Mouse (Mus musculus) MEL (cell line): ENCODE results near the gene Prtn3. TPM values are rescaled to one million over a fixed set of nuclear protein-coding genes. Genes with fewer than 3 reads are reported as not detected.

Experiments
- DNase-seq: peaks from one replicate; pipeline ENCODE4 v3.0.0; 2011; ENCODE audit warnings: low read depth, low spot score
- H3K27ac ChIP-seq: 2 replicates; pipeline ENCODE4 v1.5.1; 2012; ENCODE audit warnings: low read depth, mild to moderate bottlenecking, control low read depth, low read length, moderate library complexity; ENCODE audit not compliant: control insufficient read depth
- H3K27me3 ChIP-seq, 2 experiments: fragments of 150-350 bp in 1 of 2; sonication (generic) in 1 of 2; 2 replicates each; pipeline ENCODE4 v1.6.1; 2012; ENCODE audit warnings: low read length in 2 of 2, mild to moderate bottlenecking in 2 of 2, improper control_type of control experiment in 1 of 2, moderate library complexity in 1 of 2; ENCODE audit not compliant: insufficient read depth in 2 of 2, control insufficient read depth in 1 of 2
- H3K36me3 ChIP-seq, 2 experiments: 2 replicates each; pipeline ENCODE4 v1.6.1; 2012 to 2014; ENCODE audit warnings: low read length in 2 of 2, improper control_type of control experiment in 1 of 2, inconsistent platforms in 1 of 2, mild to moderate bottlenecking in 1 of 2; ENCODE audit not compliant: insufficient read depth in 2 of 2, control insufficient read depth in 1 of 2
- H3K4me1 ChIP-seq, 2 experiments: fragments of 150-350 bp in 1 of 2; sonication (generic) in 1 of 2; 2 replicates each; pipeline ENCODE4 v1.6.1; 2012; ENCODE audit warnings: low read length in 2 of 2, improper control_type of control experiment in 1 of 2, mild to moderate bottlenecking in 1 of 2; ENCODE audit not compliant: insufficient read depth in 2 of 2, control insufficient read depth in 1 of 2
- H3K4me3 ChIP-seq, 2 experiments: fragments of 150-350 bp in 1 of 2; sonication (generic) in 1 of 2; 2 replicates each; pipeline ENCODE4 v1.5.1; 2012; ENCODE audit warnings: low read depth in 2 of 2, low read length in 2 of 2, mild to moderate bottlenecking in 2 of 2, moderate library complexity in 2 of 2, control low read depth in 1 of 2, improper control_type of control experiment in 1 of 2; ENCODE audit not compliant: control insufficient read depth in 1 of 2, insufficient read depth in 1 of 2
- H3K79me2 ChIP-seq: 2 replicates; pipeline ENCODE4 v1.6.1; 2012; ENCODE audit warnings: mild to moderate bottlenecking, low read length, moderate library complexity; ENCODE audit not compliant: control insufficient read depth, poor library complexity, insufficient read depth
- H3K9ac ChIP-seq: 2 replicates; pipeline ENCODE4 v1.6.1; 2012; ENCODE audit warnings: low read depth, mild to moderate bottlenecking, control low read depth, low read length, moderate library complexity; ENCODE audit not compliant: control insufficient read depth, poor library complexity, severe bottlenecking
- H3K9me3 ChIP-seq: fragments of 150-350 bp; sonication (generic); replicated peaks from 2 replicates; pipeline ENCODE4 v1.6.1; 2012; ENCODE audit warnings: mild to moderate bottlenecking, low read length, improper control_type of control experiment, moderate library complexity; ENCODE audit not compliant: insufficient read depth
- E2F4 ChIP-seq: IDR thresholded peaks from 2 replicates; pipeline ENCODE4 v1.6.1; 2011; ENCODE audit warnings: low read depth, low read length, improper control_type of control experiment, borderline replicate concordance
- ELF1 ChIP-seq: IDR thresholded peaks from 2 replicates; pipeline ENCODE4 v1.6.1; 2014; ENCODE audit warnings: low read depth, mild to moderate bottlenecking, inconsistent platforms, low read length, improper control_type of control experiment, moderate library complexity
- MEF2A ChIP-seq: IDR thresholded peaks from 2 replicates; pipeline ENCODE4 v1.6.1; 2014; ENCODE audit warnings: low read depth, mild to moderate bottlenecking, inconsistent platforms, low read length, improper control_type of control experiment; ENCODE audit not compliant: poor library complexity, insufficient replicate concordance, severe bottlenecking; ENCODE audit errors: extremely low read depth
- MXI1 ChIP-seq: IDR thresholded peaks from 2 replicates; pipeline ENCODE4 v1.6.1; 2011; ENCODE audit warnings: mild to moderate bottlenecking, low read depth, low read length, improper control_type of control experiment
- MYB ChIP-seq: IDR thresholded peaks from 2 replicates; pipeline ENCODE4 v1.6.1; 2011; ENCODE audit warnings: mild to moderate bottlenecking, low read depth, low read length, improper control_type of control experiment
- TBP ChIP-seq: IDR thresholded peaks from 2 replicates; pipeline ENCODE4 v1.8.0; 2011; ENCODE audit warnings: low read depth, low read length, improper control_type of control experiment
- USF1 ChIP-seq: IDR thresholded peaks from 2 replicates; pipeline ENCODE4 v1.6.1; 2014; ENCODE audit warnings: low read depth, mild to moderate bottlenecking, inconsistent platforms, low read length, improper control_type of control experiment, moderate library complexity
- ZC3H11A ChIP-seq: IDR thresholded peaks from 2 replicates; pipeline ENCODE4 v1.6.1; 2012; ENCODE audit warnings: low read depth, mild to moderate bottlenecking, inconsistent platforms, low read length, improper control_type of control experiment
- ZMIZ1 ChIP-seq: IDR thresholded peaks from 2 replicates; pipeline ENCODE4 v1.6.1; 2012; ENCODE audit warnings: low read depth, mild to moderate bottlenecking, inconsistent platforms, low read length, improper control_type of control experiment, moderate library complexity
- polyA plus RNA-seq, 2 experiments: library from polyadenylated mRNA; stranded (reverse) in 1 of 2; unstranded in 1 of 2; fragments of >175 nt in 1 of 2; fragments of >200 nt in 1 of 2; gene quantifications; 2 replicates each; pipeline versions ENCODE4 v1.2.1 to v1.2.4; 2012; ENCODE audit warnings: low replicate concordance in 2 of 2, low read depth in 1 of 2; ENCODE audit not compliant: insufficient read length in 2 of 2, insufficient read depth in 1 of 2, missing spikeins in 1 of 2
- total RNA-seq: library from RNA; depleted of rRNA; stranded (reverse); fragments of 300-350 nt; gene quantifications from 2 replicates; pipeline ENCODE4 v1.2.3, GENCODE M21; 2012; rRNA removed

Prtn3 gene
- total and polyA plus RNA-seq, 3 experiments = 11.2 to 31.5 TPM; not detected in 1

DNA sequence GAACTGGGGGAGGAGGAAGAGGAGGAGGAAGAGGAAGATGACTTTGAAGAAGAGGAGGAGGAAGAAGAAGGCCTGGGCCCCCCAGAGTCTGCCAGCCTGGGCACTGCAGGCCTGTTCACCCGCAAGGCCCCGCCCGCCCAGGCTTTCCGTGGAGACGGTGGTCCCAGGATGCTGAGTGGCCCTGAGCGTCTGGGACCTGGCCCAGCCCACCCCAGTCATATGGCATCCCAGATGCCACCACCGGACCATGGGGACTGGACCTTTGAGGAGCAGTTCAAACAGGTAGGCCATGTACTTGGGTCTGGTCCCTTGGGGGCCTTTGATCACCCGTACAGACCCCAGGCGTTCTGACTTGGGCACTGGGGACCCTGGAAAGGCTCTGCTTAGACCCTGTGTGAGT is 57.5 kb downstream of the Prtn3 start:
- Histone ChIP-seq H3K27ac (no peak overlapping the region), H3K27me3 (no peaks in the 10 kb centered on the region), H3K36me3 (no peaks in the 10 kb centered on the region), H3K9ac (no peak overlapping the region), H3K4me3 (no peak overlapping the region), H3K9me3 (no peaks in the 10 kb centered on the region), H3K79me2 (peaks cover 9% of the 10 kb centered on the region), H3K4me1 (no peaks in the 10 kb centered on the region)
- no peak for TF ChIP-seq USF1
- TF ChIP-seq MXI1 = no peak
- no peak for DNase-seq

DNA sequence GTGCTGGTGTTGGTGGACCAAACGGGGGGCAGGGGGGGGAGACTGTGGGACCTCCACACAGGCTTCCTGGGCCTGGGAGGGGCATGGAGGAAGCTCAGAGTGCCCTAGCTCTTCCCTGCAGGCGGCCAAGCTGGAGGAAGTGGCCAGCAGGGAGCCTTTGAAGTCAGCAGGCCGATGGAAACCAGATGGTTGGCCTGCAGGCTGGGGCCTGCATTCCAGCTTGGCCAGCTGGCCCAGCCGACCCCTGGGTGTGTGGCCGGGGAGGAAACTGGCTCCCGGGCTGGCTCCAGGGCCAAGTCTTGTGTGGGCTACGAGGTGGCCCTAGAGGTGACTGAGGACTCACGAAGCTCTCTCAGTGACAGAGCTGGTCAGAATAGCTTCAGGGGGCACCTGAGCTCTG is 58.5 kb downstream of the Prtn3 start:
- Histone ChIP-seq H3K27ac (no peak overlapping the region), H3K9ac (no peak overlapping the region), H3K4me3 (no peak overlapping the region), H3K4me1 (no peaks in the 10 kb centered on the region), H3K27me3 (no peaks in the 10 kb centered on the region), H3K9me3 (no peaks in the 10 kb centered on the region), H3K79me2 (peaks cover 3% of the 10 kb centered on the region; the same call in 1 of the 2 replicates), H3K36me3 (no peaks in the 10 kb centered on the region)
- TF ChIP-seq ZC3H11A (no peak), ZMIZ1 (no peak), MEF2A (no peak), ELF1 (no peak), MYB (no peak), TBP (no peak), E2F4 (no peak)
- DNase-seq = no peak

Other genes starting within 250 kb of the Prtn3 start
Only the 30 nearest of the 34 such genes appear.
- gene Madcam1, start 209.9 kb upstream of the Prtn3 start, total RNA-seq = not detected in 2 replicates
- gene Madcam1, start 209.9 kb upstream of the Prtn3 start, polyA plus RNA-seq = not detected
- 17.7 and 23.5 TPM in 2 replicates for gene Tpgs1, start 205.1 kb upstream of the Prtn3 start, total RNA-seq
- gene Tpgs1, start 205.1 kb upstream of the Prtn3 start, polyA plus RNA-seq = 10 to 100 TPM in 1 of 2 experiments, not detected in 1; 48.0 TPM
- gene Cdc34, start 192.3 kb upstream of the Prtn3 start, total RNA-seq = 288 and 318 TPM in 2 replicates
- 100 to 1,000 TPM; 417 to 422 TPM for gene Cdc34, start 192.3 kb upstream of the Prtn3 start, polyA plus RNA-seq
- gene Gzmm, start 185.5 kb upstream of the Prtn3 start, total RNA-seq = 1.5 and 2.5 TPM in 2 replicates
- gene Gzmm, start 185.5 kb upstream of the Prtn3 start, polyA plus RNA-seq = 1 to 10 TPM in 1 of 2 experiments, not detected in 1; 2.3 TPM
- gene Bsg, start 170.0 kb upstream of the Prtn3 start, total RNA-seq = 346 and 406 TPM in 2 replicates
- 100 to 1,000 TPM; 318 to 700 TPM for gene Bsg, start 170.0 kb upstream of the Prtn3 start, polyA plus RNA-seq
- gene Hcn2, start 157.8 kb upstream of the Prtn3 start, total RNA-seq = 0.42 and 0.59 TPM in 2 replicates
- gene Hcn2, start 157.8 kb upstream of the Prtn3 start, polyA plus RNA-seq = 1 to 10 TPM in 1 of 2 experiments, not detected in 1; 1.6 TPM
- gene Polrmt, start 127.9 kb upstream of the Prtn3 start, total RNA-seq = 35.7 and 36.7 TPM in 2 replicates
- gene Polrmt, start 127.9 kb upstream of the Prtn3 start, polyA plus RNA-seq = 10 to 100 TPM in 1 of 2 experiments, not detected in 1; 66.9 TPM
- gene Fgf22, start 119.4 kb upstream of the Prtn3 start, total RNA-seq = 0.15 and 0.33 TPM in 2 replicates
- gene Fgf22, start 119.4 kb upstream of the Prtn3 start, polyA plus RNA-seq = under 1 TPM in 1 of 2 experiments, not detected in 1; 0.33 TPM
- 78.8 and 84.8 TPM in 2 replicates for gene Rnf126, start 107.5 kb upstream of the Prtn3 start, total RNA-seq
- 100 to 1,000 TPM; 174 to 184 TPM for gene Rnf126, start 107.5 kb upstream of the Prtn3 start, polyA plus RNA-seq
- 2.2 and 4.3 TPM in 2 replicates for gene Fstl3, start 97.2 kb upstream of the Prtn3 start, total RNA-seq
- 1 to 10 TPM in 1 of 2 experiments, not detected in 1; 7.1 TPM for gene Fstl3, start 97.2 kb upstream of the Prtn3 start, polyA plus RNA-seq
- 0.39 and 0.50 TPM in 2 replicates for gene Prss57, start 83.5 kb upstream of the Prtn3 start, total RNA-seq
- under 1 TPM in 1 of 2 experiments, not detected in 1; 0.70 TPM for gene Prss57, start 83.5 kb upstream of the Prtn3 start, polyA plus RNA-seq
- gene Palm, start 80.9 kb upstream of the Prtn3 start, total RNA-seq = 4.8 TPM in 2 replicates
- gene Palm, start 80.9 kb upstream of the Prtn3 start, polyA plus RNA-seq = 10 to 100 TPM in 1 of 2 experiments, not detected in 1; 15.5 TPM
- gene Misp, start 53.5 kb upstream of the Prtn3 start, total RNA-seq = not detected in 2 replicates
- not detected for gene Misp, start 53.5 kb upstream of the Prtn3 start, polyA plus RNA-seq
- 301 and 316 TPM in 2 replicates for gene Ptbp1, start 20.0 kb upstream of the Prtn3 start, total RNA-seq
- 100 to 1,000 TPM; 329 to 837 TPM for gene Ptbp1, start 20.0 kb upstream of the Prtn3 start, polyA plus RNA-seq
- gene Plppr3, start 158 bp downstream of the Prtn3 start, total RNA-seq = 0.56 and 0.85 TPM in 2 replicates
- gene Plppr3, start 158 bp downstream of the Prtn3 start, polyA plus RNA-seq = 1 to 10 TPM in 1 of 2 experiments, not detected in 1; 6.2 TPM
- not detected in 2 replicates for gene Elane, start 11.8 kb downstream of the Prtn3 start, total RNA-seq
- gene Elane, start 11.8 kb downstream of the Prtn3 start, polyA plus RNA-seq = under 1 TPM in 1 of 2 experiments, not detected in 1; 0.07 TPM
- gene Cfd, start 16.4 kb downstream of the Prtn3 start, total RNA-seq = not detected in 2 replicates
- gene Cfd, start 16.4 kb downstream of the Prtn3 start, polyA plus RNA-seq = under 1 TPM in 1 of 2 experiments, not detected in 1; 0.21 TPM
- gene Med16, start 34.4 kb downstream of the Prtn3 start, total RNA-seq = 16.6 and 17.3 TPM in 2 replicates
- 10 to 100 TPM in 1 of 2 experiments, not detected in 1; 41.2 TPM for gene Med16, start 34.4 kb downstream of the Prtn3 start, polyA plus RNA-seq
- gene Gm26602, start 36.4 kb downstream of the Prtn3 start, total RNA-seq = 5.2 and 10.2 TPM in 2 replicates
- 1 to 10 TPM in 1 of 2 experiments, not detected in 1; 4.5 TPM for gene Gm26602, start 36.4 kb downstream of the Prtn3 start, polyA plus RNA-seq
- gene Kiss1r, start 42.5 kb downstream of the Prtn3 start, total RNA-seq = 9.1 and 10.8 TPM in 2 replicates
- 10 to 100 TPM in 1 of 2 experiments, not detected in 1; 23.5 TPM for gene Kiss1r, start 42.5 kb downstream of the Prtn3 start, polyA plus RNA-seq
- 22.7 and 29.1 TPM in 2 replicates for gene R3hdm4, start 46.7 kb downstream of the Prtn3 start, total RNA-seq
- 100 to 1,000 TPM in 1 of 2 experiments, not detected in 1; 105 TPM for gene R3hdm4, start 46.7 kb downstream of the Prtn3 start, polyA plus RNA-seq
- 11.8 and 12.5 TPM in 2 replicates for gene Arid3a, start 52.6 kb downstream of the Prtn3 start, total RNA-seq
- gene Arid3a, start 52.6 kb downstream of the Prtn3 start, polyA plus RNA-seq = 10 to 100 TPM in 1 of 2 experiments, not detected in 1; 17.2 TPM
- 94.5 and 107 TPM in 2 replicates for gene Wdr18, start 85.7 kb downstream of the Prtn3 start, total RNA-seq
- 10 to 100 TPM in 1 of 2 experiments, not detected in 1; 89.5 TPM for gene Wdr18, start 85.7 kb downstream of the Prtn3 start, polyA plus RNA-seq
- 0.16 and 0.42 TPM in 2 replicates for gene Grin3b, start 96.2 kb downstream of the Prtn3 start, total RNA-seq
- gene Grin3b, start 96.2 kb downstream of the Prtn3 start, polyA plus RNA-seq = 1 to 10 TPM in 1 of 2 experiments, not detected in 1; 1.1 TPM
- 58.2 and 62.0 TPM in 2 replicates for gene Tmem259, start 109.9 kb downstream of the Prtn3 start, total RNA-seq
- 100 to 1,000 TPM in 1 of 2 experiments, not detected in 1; 150 TPM for gene Tmem259, start 109.9 kb downstream of the Prtn3 start, polyA plus RNA-seq
- 8.7 and 9.1 TPM in 2 replicates for gene Cnn2, start 114.1 kb downstream of the Prtn3 start, total RNA-seq
- 10 to 100 TPM in 1 of 2 experiments, not detected in 1; 25.3 TPM for gene Cnn2, start 114.1 kb downstream of the Prtn3 start, polyA plus RNA-seq
- 7.4 and 7.7 TPM in 2 replicates for gene Abca7, start 122.0 kb downstream of the Prtn3 start, total RNA-seq
- gene Abca7, start 122.0 kb downstream of the Prtn3 start, polyA plus RNA-seq = 10 to 100 TPM in 1 of 2 experiments, not detected in 1; 16.8 TPM
- gene Arhgap45, start 142.2 kb downstream of the Prtn3 start, total RNA-seq = 25.2 and 26.2 TPM in 2 replicates
- 10 to 100 TPM in 1 of 2 experiments, not detected in 1; 53.6 TPM for gene Arhgap45, start 142.2 kb downstream of the Prtn3 start, polyA plus RNA-seq
- gene Polr2e, start 165.3 kb downstream of the Prtn3 start, total RNA-seq = 156 and 169 TPM in 2 replicates
- 100 to 1,000 TPM; 258 to 279 TPM for gene Polr2e, start 165.3 kb downstream of the Prtn3 start, polyA plus RNA-seq
- 422 and 508 TPM in 2 replicates for gene Gpx4, start 172.7 kb downstream of the Prtn3 start, total RNA-seq
- 100 to 1,000 TPM in 1 of 2 experiments, not detected in 1; 536 TPM for gene Gpx4, start 172.7 kb downstream of the Prtn3 start, polyA plus RNA-seq